Mouse (Mus musculus) cortical plate, adult 2 months (tissue): ENCODE measurements at regions not wholly inside any gene's neighbourhood (a gene's known extent, or its start where the extent isn't known, plus 50 kb on each side); places are given as distances from the start of the nearest gene placed in this dataset.

Experiments
- CTCF ChIP-seq: fragments of 200-500 bp; IDR thresholded peaks from 2 replicates; pipeline ENCODE4 v1.5.1; 2011; ENCODE audit warnings: mild to moderate bottlenecking, control low read depth, low read length; ENCODE audit not compliant: insufficient read depth; ENCODE audit errors: extremely low read depth
- POLR2A ChIP-seq: fragments of 200-500 bp; IDR thresholded peaks from 2 replicates; pipeline ENCODE4 v1.6.1; 2011; ENCODE audit warnings: mild to moderate bottlenecking, low read length, control low read depth; ENCODE audit not compliant: insufficient read depth; ENCODE audit errors: extremely low read depth

DNA sequence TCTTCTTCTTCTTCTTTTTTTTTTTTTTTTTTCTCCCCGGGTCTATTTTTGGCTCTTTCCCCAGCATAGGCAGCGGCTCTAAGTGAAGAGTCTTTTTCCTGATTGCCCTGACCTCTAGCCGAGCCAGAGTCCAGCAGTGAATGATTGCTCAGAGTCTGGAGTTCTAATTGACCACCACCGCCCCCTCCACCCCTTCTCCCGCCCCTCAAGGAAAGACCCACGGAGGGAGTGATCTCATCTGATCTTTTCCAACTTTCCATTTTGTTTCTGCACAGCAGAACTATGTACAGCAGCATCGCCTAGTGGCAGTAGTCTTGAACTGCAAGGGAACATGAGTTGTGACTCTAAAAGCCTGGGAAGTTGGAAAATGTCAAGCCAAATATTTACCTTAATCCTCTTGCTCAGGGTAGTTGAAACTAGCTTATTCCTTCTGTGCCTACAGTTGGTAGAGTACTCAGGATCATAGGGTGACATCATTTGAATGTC is 317.8 kb upstream of the Myo3a start:
- TF ChIP-seq POLR2A = no peak
- peak; percentile 88 for TF ChIP-seq CTCF
